Mouse (Mus musculus) T-helper 17 cell (primary cell): ENCODE data around the gene Olfr1448.
"Not testable (repeated sequence)": the region's sequence is repeated elsewhere in the genome, so short reads cannot be mapped to it uniquely, and the experiment has no call there.

ENCODE experiments used
- in situ Hi-C, 2 experiments: fragments of 300-600 bp; cut with MboI, MseI; formaldehyde crosslinking; loops; 1 replicate in 1 of 2; 2 replicates in 1 of 2; pipeline ENCODE4 v1.15.1; 2025; ENCODE audit warnings: high pct_unique_total_duplicates in 2 of 2

Gene Olfr1448

GRCm38 (mm10) chr19:12924319-12924718, at the start of gene Olfr1448:
Olfr1448 (minus strand) TSS chr19:12924419.
- in situ Hi-C loops: no loop called here

- in situ Hi-C loops: not testable (repeated sequence)
These were observed 45.9 kb upstream of the Olfr1448 start for GRCm38 (mm10) chr19:12970082-12970481.

GRCm38 (mm10) chr19:12949958-12950357, 25.7 kb upstream of the Olfr1448 start, which contains the start of gene Olfr1450:
Olfr1450 (plus strand) TSS chr19:12950258.
- in situ Hi-C loops: no loop called here

DNA sequence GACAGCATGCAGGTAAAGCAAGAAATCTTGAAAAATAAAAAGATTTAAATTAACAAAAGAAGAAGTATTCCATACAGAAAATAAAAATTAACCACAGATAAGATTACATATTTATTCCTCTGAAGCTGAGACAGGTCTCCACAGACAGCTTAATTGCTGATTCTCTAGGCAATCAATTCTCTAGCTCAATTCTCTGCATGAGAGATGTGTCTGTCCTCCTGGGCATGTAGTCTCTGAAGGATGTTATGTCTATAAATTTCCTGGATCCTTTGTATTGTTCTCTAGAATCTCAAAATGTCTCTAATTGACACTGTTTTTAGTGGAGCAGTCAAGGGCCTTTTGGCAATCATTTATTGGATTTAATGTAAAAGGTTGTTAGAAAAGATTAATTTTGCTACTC, 6.3 kb upstream of the Olfr1448 start, which contains the start of gene Olfr1449:
Olfr1449 (plus strand) TSS at position 301 of the 400 bp plus-strand sequence.
- in situ Hi-C loops: no loop called here

DNA sequence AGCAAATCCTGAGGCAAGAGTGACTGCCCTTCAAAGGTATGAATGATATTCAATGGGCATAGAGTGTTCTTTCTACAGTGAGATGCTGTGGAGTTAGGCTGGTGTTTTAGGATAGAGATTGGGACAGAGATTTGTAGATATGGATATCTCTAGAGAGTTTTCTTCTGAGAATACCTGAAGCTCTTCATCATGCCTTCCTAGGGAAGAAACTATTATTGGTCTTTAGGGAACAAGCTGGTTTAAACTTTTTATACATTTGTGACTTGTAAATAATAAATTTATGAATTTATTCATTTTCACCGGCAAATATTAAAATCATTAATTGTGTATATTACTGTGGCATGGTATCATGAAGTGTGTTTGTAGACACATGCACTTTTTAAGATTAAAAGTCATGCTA, 20.6 kb downstream of the Olfr1448 start, which contains the start of gene Olfr1447:
Olfr1447 (minus strand) TSS at position 101 of the 400 bp plus-strand sequence.
- in situ Hi-C loops: no loop called here

GRCm38 (mm10) chr19:12893424-12893823, 30.8 kb downstream of the Olfr1448 start, which contains the start of gene Olfr1446:
Olfr1446 (minus strand) TSS chr19:12893524.
- in situ Hi-C loops: no loop called here

DNA sequence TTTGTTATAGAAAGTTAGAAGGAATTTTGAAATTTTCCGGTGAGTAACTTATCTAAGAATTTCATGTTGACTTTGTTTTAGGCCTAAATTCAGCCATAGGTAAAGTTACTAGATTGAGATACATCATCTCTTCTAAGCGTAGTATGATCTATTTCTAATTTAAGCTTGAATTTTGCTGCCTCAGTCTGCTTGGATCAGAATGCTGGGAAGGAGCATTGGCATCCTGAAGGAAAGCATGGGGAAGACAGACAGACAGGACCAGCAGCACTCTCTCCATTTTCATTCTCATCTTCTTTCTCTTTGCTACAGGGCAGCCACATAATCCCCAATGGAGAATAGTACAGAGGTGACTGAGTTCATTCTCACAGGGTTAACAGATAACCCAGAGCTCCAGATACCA, 40.7 kb downstream of the Olfr1448 start, which contains the start of gene Olfr1445:
Olfr1445 (plus strand) TSS at position 301 of the 400 bp plus-strand sequence.
- in situ Hi-C loops: no loop called here
